Mouse (Mus musculus): ENCODE measurements around the gene Rph3al.

Gene Rph3al

DNA sequence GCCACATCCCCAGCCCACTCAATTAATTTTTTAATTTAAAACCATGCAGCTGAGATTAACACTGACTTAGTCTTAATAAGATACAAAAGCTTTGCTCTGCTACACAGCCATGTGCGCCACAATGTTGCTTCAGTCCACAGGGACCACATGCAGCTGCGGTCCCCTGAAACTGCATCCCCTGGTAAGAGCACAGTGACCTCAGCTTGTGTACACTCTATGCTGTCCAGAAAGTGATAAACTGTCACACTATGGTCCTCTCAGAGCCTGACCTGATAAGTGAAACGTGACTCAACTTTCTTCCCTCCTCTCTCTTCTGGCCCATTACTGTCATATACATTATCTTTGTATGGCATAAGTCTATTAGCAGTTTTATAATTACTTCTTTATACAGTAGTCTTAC is 12.2 kb upstream of the Rph3al start:
- DNase-seq (ENCODE audit: low read depth, low spot score): no peak

DNA sequence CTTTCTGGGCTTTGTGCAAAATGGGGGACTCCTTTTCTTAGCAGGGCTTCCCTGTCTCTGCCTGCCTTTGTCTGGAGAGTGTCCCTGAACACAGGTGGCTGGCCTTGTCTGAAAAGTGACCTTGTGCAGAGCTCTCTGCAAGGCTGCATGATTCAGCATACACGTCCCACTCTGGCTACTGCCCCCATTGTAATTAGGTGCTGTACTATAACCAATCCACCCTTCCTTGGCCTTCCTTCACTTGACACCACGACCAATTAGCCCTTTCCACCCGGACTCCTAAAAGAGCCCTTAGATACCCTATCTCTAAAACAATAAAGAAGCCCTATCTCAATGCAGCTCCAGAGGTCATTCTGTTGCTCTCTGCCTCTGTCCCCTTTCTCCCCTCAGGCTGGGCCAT is 10.6 kb upstream of the Rph3al start:
- DNase-seq (ENCODE audit: low read depth, low spot score): no peak

DNA sequence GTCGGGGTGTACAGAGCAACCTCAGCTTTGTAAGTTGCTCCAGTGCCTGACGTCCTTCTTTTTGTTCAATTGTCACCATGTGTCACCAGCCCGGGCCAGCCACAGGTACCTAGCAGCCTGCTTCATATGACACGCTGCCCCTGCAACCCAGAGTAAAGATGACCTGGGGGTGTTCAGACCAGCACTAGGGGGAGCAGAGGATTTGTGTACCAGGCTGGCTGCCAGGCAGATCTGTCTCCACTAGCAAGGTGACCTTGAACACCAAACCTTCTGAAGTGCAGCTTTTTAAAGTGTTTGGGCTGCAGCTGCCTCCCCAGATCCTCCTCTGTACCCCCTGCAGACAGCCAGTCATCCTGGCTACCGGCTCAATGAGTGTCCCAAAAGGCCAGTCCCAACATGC is 9.0 kb upstream of the Rph3al start:
- DNase-seq (ENCODE audit: low read depth, low spot score): no peak

DNA sequence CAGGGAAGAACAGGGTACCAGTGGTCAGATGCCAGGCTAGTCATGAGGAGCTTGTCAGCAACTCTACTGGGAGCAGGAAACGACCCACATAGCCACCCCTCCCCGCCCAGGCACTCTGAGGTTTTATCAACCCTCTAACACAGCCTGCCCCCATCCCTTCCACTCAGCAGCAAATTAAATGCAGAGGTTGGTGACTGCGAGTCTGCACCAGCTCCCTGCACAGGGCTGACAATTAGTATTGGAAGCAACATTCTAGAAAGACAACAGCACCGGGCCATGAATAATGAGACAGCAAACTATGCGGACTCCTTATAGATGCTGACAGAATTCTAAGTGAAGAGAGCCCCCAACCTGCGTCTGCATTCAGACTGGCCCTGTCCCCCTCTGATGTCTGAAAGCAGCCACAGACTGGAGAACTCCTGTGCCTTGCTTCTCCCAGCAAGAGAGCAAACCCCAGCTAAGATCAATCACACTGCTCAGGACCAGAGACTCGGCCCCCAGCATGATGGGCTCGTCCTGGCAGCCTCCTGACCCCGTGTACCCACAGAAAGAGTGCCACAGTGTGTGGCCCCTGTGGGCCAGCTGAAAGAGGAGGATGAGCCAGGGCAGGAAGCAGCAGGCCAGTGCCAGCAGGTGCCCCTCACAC is 7.7 kb upstream of the Rph3al start:
- DNase-seq (ENCODE audit: low read depth, low spot score): no peak

DNA sequence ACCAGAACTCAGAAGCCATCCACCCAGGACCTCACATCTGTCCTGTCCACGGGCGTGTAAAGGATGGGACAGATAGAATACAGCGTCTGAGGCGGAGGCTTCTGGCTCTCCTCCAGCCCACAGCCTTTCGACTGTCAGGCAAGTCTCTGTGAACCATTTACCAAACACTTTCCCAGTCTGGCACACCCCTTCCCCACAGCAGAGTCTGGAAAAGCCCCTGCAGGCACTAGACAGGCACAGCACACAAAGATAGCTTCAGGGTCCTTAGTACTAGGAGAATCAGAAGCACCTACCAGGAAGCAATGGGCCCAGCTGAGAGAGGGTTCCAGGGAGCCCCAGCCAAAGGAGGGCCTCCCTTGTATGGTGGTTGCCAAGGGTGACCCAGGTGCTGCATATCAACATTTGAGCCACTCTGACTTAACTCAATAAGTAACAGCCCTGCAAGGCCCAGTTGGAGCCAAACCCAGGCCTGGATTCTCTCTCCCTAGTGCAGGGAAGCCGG is 808 bp downstream of the Rph3al start:
- DNase-seq (ENCODE audit: low read depth, low spot score): peak; percentile 29

DNA sequence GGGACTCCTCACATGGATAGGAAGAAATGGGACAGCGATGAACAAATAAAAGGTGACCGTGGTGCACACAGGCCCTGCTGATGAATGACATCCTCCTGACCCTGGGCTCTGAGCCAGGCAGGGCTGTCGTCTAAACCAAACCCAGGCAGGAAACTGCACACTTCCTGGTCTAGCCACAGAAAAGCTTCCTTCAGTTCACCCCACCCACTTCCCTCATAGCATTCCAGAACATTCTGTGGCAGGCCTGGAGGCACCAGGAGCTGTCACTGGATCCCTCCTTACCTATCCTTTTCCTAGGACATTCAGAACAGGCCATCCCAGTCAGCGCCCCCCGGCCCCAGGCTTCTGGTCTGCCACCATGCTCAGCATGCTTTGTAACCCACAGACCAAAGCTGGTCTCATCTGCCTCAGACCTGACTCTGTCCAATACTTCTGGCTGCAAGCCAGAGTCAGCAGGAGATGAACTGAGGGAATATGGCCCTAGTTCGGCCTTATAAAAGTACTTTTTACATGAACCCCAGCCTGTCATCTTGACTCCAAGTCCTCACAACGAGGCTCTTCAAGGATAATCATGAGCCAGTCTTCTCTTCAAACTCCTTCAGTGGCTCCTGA is 2.3 kb downstream of the Rph3al start:
- DNase-seq (ENCODE audit: low read depth, low spot score): no peak

DNA sequence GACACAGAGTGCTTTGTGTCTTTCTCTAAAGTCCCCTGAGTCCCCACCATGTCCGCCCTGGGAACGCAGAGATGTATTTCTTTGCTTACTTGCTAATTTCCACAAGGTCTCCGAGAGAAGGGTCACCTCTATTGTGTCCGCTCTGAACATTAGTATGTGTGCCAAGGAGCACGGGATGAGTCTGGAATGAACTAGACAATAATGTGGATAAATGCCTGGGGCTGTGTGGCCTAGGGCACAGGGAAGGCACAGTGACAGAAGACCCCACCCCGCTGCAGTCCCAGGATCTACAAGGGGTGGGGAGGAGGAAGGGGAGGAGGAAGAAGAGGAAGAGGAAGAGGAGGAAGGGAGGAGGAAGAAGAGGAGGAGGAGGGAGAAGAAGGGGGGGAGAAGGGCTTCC is 3.8 kb downstream of the Rph3al start:
- DNase-seq (ENCODE audit: low read depth, low spot score): no peak

DNA sequence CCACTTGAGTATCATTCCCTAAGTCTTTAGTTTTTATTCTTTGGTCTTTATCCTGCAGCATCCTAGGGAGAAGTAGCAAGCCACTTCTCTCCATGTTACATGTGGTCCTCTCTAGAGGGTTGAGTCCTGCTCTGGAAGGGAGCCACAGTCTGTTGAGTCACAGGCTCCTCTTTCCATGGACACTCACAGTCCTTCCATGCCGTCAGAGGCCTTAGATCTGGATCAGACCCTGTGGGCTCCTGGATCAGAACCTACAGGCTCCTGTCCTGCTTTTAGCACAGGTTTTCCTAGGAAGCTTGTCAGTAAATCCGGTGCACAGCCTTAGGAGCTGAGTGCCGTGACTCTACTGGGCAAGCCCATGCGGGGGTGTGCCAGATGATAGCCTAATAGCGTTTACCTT is 4.9 kb downstream of the Rph3al start:
- DNase-seq (ENCODE audit: low read depth, low spot score): no peak

DNA sequence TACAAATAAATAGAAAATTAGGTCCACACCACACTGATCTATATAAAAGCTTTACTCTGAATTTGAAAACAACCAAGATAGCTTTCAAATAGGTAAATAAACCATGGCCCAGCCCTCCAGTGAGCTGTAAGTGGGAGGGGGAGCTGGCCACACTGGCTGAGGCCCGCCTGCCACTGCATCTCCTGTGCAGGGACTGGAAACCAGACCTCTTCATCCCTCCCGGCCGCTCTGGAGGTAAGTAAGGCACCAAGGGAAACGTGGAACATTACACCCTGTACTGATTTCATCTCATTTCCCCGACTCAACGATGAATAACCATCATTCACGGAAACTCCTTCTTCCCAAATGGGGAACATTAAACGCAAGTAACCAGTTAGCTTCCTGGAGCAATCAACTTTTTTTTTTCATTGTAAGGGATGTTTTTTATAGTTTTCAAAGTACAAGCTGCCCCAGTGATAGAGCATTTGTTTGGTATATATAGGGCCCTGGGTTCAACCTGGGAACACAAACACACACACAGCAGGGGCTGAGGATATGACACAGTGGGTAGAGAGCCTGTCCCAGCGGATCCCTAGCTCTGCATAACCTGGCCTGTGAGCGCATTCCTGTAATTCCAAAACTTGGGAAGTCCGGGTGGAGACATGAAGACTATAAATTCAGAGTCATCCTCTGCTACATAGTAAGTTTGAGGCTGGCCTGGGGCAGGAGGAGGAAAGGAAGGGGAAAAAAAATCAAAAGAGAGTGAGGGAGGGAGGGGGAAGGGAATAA is 7.1 kb downstream of the Rph3al start:
- no peak for DNase-seq (ENCODE audit: low read depth, low spot score)

DNA sequence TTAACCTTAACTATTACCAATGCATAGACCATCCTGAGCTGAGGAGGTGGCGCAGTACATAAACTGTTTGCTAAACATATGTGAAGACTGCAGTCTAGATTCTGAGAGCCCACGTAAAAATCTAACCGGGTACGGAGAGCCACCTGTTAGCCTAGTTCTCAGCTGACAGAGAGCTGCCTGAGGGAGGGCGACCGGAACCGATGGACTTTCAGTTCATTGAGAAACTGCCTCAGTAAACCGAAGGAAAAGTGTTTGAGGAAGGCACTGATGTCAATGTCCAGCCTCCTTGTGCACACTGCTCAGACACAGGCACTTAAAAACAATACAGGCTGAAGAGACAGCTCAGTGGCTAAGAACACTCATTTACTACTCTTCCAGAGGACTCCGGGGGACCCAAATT is 8.0 kb downstream of the Rph3al start:
- DNase-seq (ENCODE audit: low read depth, low spot score): no peak

DNA sequence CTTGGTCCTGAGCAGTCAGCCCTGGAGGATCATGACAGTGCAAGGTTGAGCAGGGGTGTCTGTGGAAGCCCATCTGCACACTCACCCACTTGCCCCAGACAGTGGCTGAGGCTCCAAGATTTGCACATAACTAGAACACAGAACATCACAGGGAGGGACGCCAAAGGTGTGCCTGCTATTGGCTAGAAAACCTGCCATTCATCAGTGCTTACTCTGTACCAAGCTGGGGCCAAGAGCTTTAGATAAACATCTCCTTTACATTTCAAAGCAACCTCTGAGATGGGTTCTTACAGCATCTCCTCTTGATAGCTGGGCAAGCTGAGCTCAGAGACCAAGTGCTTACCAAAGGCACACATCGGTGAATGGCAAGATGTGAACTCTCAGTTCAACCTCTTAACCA is 10.3 kb downstream of the Rph3al start:
- DNase-seq (ENCODE audit: low read depth, low spot score): no peak

DNA sequence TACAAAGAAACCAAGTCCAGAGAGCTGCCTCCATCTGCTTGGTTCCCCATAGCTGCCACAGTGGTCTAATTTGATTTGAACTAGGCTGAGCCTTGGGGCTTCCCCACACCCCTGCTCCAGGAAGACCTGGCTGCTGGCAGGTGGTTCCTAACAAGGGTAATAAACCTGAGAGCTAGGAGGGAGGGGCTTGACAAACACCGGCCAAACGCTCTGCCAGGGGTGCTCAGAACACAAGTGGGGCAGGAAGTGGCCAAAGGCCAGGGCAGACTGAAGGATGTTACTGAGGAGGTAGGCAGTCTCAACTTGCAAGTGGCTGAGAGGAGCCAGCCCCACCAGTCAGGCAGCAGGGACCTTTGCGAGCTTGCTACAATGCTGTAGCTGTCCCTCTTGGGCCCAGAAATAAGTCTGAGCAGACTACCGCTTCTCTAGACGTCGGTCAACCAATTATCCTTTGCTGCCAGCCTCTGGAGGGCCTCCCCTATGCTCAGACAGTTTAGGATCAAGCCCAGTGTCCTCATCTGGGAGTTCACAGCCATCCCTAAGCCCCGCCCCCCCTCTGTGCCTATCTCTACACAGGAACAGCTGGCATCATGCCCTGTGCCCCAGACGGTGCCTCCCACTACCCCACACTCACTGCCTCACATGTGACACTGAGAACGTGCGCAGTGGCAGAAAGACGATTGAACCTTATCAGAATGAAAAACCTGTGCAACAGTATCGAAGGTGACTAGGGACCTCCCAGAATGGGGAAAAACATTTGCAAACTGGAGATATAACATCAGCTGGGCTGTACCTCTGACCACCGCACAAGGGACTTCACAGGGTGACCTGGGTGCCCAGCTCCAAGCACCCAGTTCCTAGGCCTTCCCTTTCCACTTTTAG is 11.6 kb downstream of the Rph3al start:
- DNase-seq (ENCODE audit: low read depth, low spot score): no peak

DNA sequence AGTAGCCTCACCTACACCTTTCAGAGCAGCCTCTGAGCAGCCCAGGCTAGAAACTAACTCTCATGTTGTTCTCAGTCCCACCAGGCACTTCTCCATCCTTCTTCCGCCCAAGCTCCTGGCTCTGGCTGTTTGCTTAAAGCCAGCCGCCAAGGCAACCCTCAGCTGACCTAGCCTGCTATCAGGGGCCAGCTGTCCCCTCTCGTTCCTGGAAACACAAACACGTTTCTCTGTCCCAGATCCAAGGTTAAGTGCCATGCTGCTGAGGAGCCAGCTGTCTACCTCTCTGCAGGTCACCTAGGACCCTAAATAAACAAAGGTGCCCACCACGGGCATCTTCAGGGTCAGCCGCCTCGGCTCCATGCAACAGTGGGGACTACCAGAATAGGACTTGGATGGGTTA is 12.4 kb downstream of the Rph3al start:
- no peak for DNase-seq (ENCODE audit: low read depth, low spot score)

DNA sequence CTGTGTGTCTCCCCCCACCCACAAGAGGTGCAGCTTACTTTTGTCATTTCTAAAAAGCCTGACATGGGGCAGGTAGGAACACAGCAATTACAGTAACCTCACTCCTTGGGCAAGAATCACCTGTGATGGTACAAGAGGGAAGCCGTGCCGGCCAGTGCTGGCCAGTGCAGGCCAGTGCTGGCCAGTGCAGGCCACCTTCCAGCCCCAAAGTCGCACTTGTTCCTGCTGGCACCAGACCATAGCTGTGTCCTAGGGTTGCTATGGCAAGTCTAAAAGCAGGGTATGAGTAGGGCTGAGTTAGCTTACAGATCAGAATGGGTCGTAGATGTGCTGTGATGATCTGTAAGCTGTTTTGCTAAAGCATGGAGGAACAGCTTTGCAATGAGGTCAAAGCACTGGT is 15.5 kb downstream of the Rph3al start:
- DNase-seq (ENCODE audit: low read depth, low spot score): no peak

DNA sequence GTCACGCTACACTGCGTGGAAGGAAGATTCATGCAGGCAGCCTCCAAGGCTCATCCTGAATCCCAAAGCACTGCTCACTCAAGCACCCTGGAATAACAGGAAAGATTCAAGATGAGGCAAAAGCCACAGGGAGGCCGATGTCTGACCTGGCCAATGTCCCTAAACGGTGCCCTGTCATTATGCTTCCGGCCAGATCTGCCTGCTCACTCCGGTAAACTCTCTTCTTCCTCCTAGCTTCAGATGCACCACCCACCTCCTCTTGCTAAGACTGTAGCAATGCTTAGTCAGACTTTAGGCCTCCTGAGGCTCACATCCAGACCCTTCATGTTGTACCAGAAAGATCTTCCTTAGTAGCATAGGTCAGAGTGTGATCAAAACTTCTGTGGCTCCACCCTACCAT is 19.1 kb downstream of the Rph3al start:
- DNase-seq (ENCODE audit: low read depth, low spot score): no peak

DNA sequence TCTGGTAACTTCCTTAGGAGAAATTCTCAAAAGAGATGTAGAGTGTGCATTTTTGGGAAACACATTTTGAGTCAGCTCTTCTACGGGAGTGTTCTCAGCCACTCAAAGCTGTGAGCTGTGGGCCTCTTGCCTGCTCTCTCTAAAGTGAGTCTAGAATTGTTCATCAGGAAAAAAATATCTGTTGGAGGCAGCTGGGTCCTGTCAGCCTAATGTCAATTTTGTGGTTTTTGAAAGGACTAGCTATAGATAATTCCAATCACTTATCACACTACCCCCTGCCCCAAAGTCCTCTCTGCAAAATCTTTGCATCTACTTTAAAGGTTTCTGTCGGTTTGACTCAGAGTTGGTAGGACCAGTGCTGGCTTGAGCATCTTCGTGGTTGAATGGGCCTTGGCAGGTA is 20.9 kb downstream of the Rph3al start:
- no peak for DNase-seq (ENCODE audit: low read depth, low spot score)

DNA sequence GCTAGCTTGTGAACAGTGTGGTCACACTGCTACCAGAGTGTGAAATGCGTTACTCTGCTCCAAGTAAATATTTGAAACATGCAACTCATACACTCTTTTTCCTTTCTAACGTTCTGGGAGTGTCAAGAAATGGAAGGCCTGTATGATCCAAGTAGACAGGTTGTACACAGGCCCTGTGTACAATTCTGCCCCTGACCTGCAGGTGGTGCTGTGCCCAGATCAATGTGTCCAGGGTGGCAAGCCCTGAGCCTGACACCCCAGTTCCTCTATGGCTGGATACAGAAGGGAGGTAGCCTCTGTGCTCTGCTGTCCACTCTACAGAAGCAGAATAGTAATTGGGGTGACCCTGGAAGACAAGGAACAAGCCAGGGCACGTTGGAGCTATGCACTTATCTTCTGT is 24.3 kb downstream of the Rph3al start:
- DNase-seq (ENCODE audit: low read depth, low spot score): peak; percentile 38

DNA sequence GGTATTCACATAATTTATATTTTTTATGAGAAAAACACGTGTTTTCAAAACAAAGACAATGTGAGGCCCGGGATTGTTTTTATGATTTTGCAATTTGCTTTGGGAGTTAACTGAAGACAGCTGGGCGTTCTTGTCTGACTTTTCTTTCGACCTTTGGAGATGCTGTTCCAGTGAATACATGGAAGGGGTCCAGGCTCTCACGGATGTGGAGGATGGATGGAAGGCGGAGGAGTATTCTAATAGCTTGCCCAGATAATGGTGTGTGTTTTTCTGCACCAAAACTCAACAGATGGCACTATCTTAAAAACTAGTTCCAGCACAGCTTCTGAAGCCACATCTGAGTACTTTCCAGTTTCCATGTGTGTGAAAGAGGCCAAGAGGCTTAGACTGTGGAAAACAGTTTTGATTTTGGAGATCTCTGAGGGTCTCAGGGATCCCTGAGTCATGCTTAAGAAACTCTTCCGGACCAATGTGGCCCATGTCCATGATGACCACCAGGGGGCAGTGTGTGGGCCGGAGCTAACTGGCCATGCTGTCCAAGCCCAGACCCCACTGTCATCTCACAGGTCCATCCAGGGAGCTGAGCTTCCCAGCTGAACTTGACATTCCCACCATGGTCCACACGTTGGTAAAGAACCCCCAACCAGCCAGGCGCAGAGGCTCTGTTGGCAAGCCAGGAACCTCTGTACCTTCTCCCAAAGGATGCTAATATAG is 25.1 kb downstream of the Rph3al start:
- DNase-seq (ENCODE audit: low read depth, low spot score): peak; percentile 42

DNA sequence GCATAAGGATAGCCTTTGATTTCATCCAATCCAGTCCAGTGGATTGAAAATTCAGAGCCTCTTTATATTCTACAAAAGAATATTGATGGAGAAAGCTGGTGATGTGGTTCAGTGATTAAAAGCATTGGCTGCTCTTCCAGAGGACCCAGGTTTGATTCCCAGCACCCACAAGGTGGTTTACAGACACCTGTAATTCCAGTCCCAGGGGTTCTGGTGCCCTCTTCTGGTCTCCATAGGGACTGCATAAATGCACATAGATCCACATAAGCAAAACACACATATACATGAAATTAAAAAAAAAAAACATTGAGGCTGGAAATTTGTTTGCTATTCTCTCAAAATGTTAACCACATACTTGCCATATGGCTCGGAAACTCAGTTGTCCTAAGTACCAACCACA is 26.3 kb downstream of the Rph3al start:
- DNase-seq (ENCODE audit: low read depth, low spot score): no peak

DNA sequence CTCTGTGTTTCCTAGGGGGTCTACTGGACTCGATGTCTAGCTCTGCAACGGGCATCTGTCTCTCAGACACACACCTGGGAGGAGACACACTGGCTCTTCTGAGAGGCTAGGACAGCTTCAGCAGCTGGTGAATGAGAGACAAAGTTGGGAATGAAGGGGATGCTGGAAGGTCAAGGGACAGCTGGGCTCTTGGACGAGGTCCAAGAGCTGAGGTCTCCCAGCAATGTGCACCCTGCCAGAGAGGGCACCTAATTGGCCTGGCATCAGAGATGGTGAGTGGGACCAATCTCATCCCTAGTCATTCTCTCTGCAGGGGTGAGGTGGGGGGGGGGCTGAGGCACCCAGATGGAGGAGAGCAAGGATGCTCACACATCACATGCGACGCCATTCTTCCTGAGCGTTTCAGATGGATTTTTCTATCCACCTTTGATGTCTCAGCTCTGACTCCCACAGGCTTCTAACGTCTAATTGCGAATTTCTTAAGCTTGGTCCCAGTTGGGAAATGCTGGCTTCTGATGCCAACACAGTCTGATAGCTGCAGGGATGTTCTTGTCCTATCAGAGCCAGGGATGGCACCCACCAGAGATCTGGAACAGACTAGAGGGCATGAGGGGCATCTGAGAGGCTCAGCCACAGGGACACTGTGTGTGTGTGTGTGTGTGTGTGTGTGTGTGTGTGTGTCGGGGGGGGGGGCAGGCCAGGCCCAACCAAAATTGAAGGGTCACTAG is 28.4 kb downstream of the Rph3al start:
- no peak for DNase-seq (ENCODE audit: low read depth, low spot score)

DNA sequence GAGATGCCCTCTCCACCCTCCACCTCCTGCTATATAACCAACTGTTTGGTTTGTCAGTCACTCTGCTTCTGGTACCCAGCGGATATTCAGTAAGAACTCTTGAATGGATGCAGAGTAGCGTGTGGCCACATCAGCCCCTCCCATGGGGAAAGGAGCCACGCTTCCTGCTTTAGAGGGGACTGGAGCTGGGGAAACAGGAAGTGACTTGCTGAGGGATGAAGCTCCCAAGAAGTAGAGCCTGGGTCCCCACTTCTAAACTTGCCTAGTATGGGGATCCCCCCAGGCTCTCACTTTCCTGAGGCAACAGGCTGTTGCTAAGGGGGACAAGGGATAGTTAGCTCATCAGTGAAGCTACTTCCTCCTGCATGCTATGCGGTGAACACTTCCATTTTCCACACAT is 30.8 kb downstream of the Rph3al start:
- no peak for DNase-seq (ENCODE audit: low read depth, low spot score)
